Mouse (Mus musculus) heart, embryonic 16.5 days (tissue): Measurements from ENCODE around the gene Frmd8. TPM values are rescaled to one million over a fixed set of nuclear protein-coding genes. Genes with fewer than 3 reads are reported as not detected.

Experiments
- polyA plus RNA-seq: library from polyadenylated mRNA; unstranded; fragments of >200 nt; fragmentation: Nextera tagmentation; extraction: Ambion mirVana; gene quantifications from 2 replicates; pipeline ENCODE4 v1.2.1, GENCODE M21; 2015

Gene Frmd8
- polyA plus RNA-seq, 1 experiment from 2014 or later, result 33.6 TPM

Other genes starting within 250 kb of the Frmd8 start
- gene Rela, start 237.8 kb downstream of the Frmd8 start, polyA plus RNA-seq, result 37.7 and 38.2 TPM in 2 replicates
- 23.5 and 24.9 TPM in 2 replicates for gene Sipa1, start 211.6 kb downstream of the Frmd8 start, polyA plus RNA-seq
- 24.4 and 26.8 TPM in 2 replicates for gene Map3k11, start 186.5 kb downstream of the Frmd8 start, polyA plus RNA-seq
- gene Pcnx3, start 186.4 kb downstream of the Frmd8 start, polyA plus RNA-seq, result 11.5 and 13.4 TPM in 2 replicates
- 0.18 and 0.24 TPM in 2 replicates for gene Kcnk7, start 170.9 kb downstream of the Frmd8 start, polyA plus RNA-seq
- 92.3 and 97.5 TPM in 2 replicates for gene Ehbp1l1, start 149.0 kb downstream of the Frmd8 start, polyA plus RNA-seq
- 68.6 and 72.3 TPM in 2 replicates for gene Fam89b, start 145.6 kb downstream of the Frmd8 start, polyA plus RNA-seq
- gene Ltbp3, start 134.4 kb downstream of the Frmd8 start, polyA plus RNA-seq, result 27.3 and 31.5 TPM in 2 replicates
- 62.1 and 66.6 TPM in 2 replicates for gene Scyl1, start 103.9 kb downstream of the Frmd8 start, polyA plus RNA-seq
- 4.6 and 5.0 TPM in 2 replicates for gene Slc25a45, start 2.5 kb upstream of the Frmd8 start, polyA plus RNA-seq
- 1.5 and 1.6 TPM in 2 replicates for gene Tigd3, start 18.9 kb upstream of the Frmd8 start, polyA plus RNA-seq
- 97.5 and 103 TPM in 2 replicates for gene Dpf2, start 37.7 kb upstream of the Frmd8 start, polyA plus RNA-seq
- gene Cdc42ep2, start 49.5 kb upstream of the Frmd8 start, polyA plus RNA-seq, result 12.4 and 12.6 TPM in 2 replicates
- gene Pola2, start 88.9 kb upstream of the Frmd8 start, polyA plus RNA-seq, result 48.3 and 55.2 TPM in 2 replicates
- 0.07 TPM in 1 of 2 replicates, not detected in the other for gene Slc22a20, start 110.9 kb upstream of the Frmd8 start, polyA plus RNA-seq
- gene Capn1, start 140.6 kb upstream of the Frmd8 start, polyA plus RNA-seq, result 9.5 and 10.0 TPM in 2 replicates
- gene Syvn1, start 171.3 kb upstream of the Frmd8 start, polyA plus RNA-seq, result 15.8 and 18.6 TPM in 2 replicates
- 60.4 and 67.4 TPM in 2 replicates for gene Mrpl49, start 182.5 kb upstream of the Frmd8 start, polyA plus RNA-seq
- gene Fau, start 182.6 kb upstream of the Frmd8 start, polyA plus RNA-seq, result 354 and 453 TPM in 2 replicates
- gene Znhit2, start 185.9 kb upstream of the Frmd8 start, polyA plus RNA-seq, result 21.8 and 24.7 TPM in 2 replicates
- 6.6 and 8.7 TPM in 2 replicates for gene Tm7sf2, start 193.1 kb upstream of the Frmd8 start, polyA plus RNA-seq
- gene Vps51, start 202.0 kb upstream of the Frmd8 start, polyA plus RNA-seq, result 49.0 and 50.7 TPM in 2 replicates
- gene Tmem262, start 204.8 kb upstream of the Frmd8 start, polyA plus RNA-seq, result not detected in 2 replicates
- 0.56 and 1.3 TPM in 2 replicates for gene Gm28374, start 207.0 kb upstream of the Frmd8 start, polyA plus RNA-seq
- gene Zfpl1, start 209.7 kb upstream of the Frmd8 start, polyA plus RNA-seq, result 46.1 and 48.1 TPM in 2 replicates
- gene Cdca5, start 209.7 kb upstream of the Frmd8 start, polyA plus RNA-seq, result 26.9 and 28.1 TPM in 2 replicates
- gene AC131692.1, start 219.1 kb upstream of the Frmd8 start, polyA plus RNA-seq, result 0.30 and 0.49 TPM in 2 replicates
- gene Naaladl1, start 230.5 kb upstream of the Frmd8 start, polyA plus RNA-seq, result 0.27 and 3.9 TPM in 2 replicates
- 32.3 and 33.9 TPM in 2 replicates for gene Sac3d1, start 243.4 kb upstream of the Frmd8 start, polyA plus RNA-seq